Mouse (Mus musculus) neural tube, postnatal 0 days (tissue): Measurements from ENCODE around the gene Enoph1. TPM values are rescaled to one million over a fixed set of nuclear protein-coding genes. Genes with fewer than 3 reads are reported as not detected.

Experiments used
- polyA plus RNA-seq: library from polyadenylated mRNA; unstranded; fragments of >200 nt; fragmentation: Nextera tagmentation; extraction: Ambion mirVana; gene quantifications from 2 replicates; pipeline ENCODE4 v1.2.1, GENCODE M21; 2015

Gene Enoph1
- 50.9 and 54.5 TPM in 2 replicates for polyA plus RNA-seq

DNA sequence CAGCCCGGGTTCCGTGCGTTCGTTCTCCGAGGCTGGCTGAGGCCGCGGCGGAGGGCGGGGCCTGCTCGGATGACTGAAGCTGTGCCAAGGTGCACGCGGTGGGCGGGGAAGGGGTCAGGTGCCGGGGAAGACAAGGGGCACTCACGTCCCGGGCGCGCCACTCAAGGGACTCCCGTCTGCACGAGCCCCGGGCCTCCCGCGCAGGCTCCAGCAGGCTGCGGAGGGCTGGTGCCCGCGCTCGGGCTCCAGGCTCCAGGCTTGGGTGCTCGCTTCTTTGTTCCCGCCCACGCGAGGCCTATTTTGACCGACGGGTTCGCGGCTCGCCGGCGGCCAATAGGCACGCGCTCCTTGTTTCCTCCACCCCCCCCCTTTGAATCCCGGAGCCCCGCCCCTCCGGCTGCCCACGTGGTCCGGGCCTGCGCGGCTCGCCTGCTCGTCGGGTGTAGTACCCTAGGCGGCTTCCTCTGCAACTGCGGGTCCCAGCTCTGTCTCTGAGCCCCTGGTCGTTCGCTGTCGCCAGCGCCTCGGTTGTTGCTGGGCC, at the start of gene Enoph1, which contains the start of gene Hnrnpdl:
Enoph1 (plus strand) TSS at position 384 of the 541 bp plus-strand sequence.
Hnrnpdl (minus strand) TSS at position 63 of the 541 bp plus-strand sequence.

Other genes with a start within 250 kb of the Enoph1 start
- gene Vamp9, start 133.7 kb upstream of the Enoph1 start, polyA plus RNA-seq: 1.2 and 1.5 TPM in 2 replicates
- 93.3 and 96.3 TPM in 2 replicates for gene Hnrnpd, start 61.0 kb upstream of the Enoph1 start, polyA plus RNA-seq
- 4.0 and 4.6 TPM in 2 replicates for gene 4930524J08Rik, start 60.9 kb upstream of the Enoph1 start, polyA plus RNA-seq
- gene Hnrnpdl, start 321 bp upstream of the Enoph1 start, polyA plus RNA-seq: 133 and 140 TPM in 2 replicates
- 33.0 and 35.4 TPM in 2 replicates for gene Tmem150c, start 119.8 kb downstream of the Enoph1 start, polyA plus RNA-seq